Mouse (Mus musculus): Measurements from ENCODE around the gene Spata2. TPM values are rescaled to one million over a fixed set of nuclear protein-coding genes. Genes with fewer than 3 reads are reported as not detected.

The Spata2 gene
- 11.2 and 13.2 TPM in 2 replicates for polyA plus RNA-seq (2015; fragmentation: Nextera tagmentation; extraction: Ambion mirVana)

DNA sequence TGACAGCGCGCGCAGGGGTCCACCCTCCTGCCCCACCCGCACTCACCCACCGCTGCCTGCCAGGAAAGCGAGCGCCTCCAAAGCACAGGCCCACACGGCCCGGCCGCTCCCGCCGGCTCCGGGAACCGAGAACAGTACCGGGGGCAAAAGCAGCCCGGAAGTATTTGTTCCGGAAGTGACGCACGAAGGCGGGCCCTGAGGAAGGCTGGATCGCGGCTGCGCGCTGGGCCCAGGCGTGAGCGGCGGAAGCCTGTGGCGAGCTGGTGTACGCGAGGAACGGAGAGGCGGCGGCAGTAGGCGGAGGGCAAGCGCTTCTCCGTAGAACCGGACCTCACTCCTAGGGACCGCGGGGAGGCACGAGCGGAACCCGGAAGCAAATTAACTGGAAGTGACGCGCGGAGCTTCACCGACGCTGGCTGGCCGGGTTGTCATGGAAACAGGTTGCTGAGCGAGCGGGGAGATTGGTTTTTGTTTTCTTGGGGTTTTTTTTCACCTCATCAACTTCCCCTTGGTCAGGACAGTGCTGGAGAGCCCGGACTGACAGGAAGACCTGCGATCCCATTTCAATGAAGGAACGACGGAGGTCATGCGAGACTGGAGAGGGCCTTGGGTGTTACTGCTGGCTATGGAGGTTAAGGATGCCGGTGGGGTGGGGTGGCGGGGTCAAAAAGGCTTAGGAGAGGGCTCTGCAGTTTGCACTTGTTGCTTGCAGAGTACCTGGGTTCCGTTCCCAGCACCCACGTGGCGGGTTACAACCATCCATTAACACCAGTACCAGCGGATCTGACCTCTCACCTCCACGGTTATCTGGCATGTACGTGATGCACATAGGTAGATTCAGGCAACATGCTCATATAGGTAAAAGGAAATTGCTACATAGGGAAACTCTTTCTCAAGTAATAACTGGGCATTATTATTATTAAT is at the start of gene Spata2:
Gene Spata2, minus strand, starts transcription at position 175 of the 924 bp plus-strand sequence.
- peak within 1 kb of the TSS; percentile 96 for H3K27ac ChIP-seq
- H3K4me1 ChIP-seq, result peaks cover 10% of the 10 kb centered on the region
- no peaks in the 10 kb centered on the region for H3K27me3 ChIP-seq (replicated peaks)
- H3K9me3 ChIP-seq, result no peaks in the 10 kb centered on the region
- H3K36me3 ChIP-seq, result no peaks in the 10 kb centered on the region
- WGBS, result 1% methylated on average over 63 of the region's 63 CpGs
- peak; percentile 89 for ATAC-seq (ENCODE audit: insufficient read depth, low FRiP score, low read depth)
- H3K4me2 ChIP-seq, result peak within 1 kb of the TSS; percentile 82
- H3K9ac ChIP-seq, result peak within 1 kb of the TSS; percentile 92
- H3K4me3 ChIP-seq (replicated peaks), result peak within 1 kb of the TSS; percentile 99

DNA sequence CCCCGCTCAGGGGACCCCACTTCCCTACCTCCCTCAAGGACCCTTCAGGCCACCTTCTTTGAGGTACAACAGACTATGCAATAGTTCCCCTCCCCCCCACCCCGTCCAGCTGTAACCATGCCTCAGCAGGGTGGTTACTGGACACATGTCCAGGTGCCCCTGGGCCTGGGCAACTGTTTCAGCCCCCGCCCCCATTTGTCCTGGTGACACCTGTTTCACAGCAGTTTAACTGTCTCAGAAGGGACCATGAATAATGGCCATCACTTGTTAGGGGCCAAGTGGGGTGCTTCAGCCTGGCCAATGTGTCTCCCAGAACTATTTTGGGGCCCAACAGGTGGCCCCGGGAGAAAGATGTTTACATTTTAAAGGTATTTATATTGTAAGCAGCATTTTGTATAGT is 49.7 kb upstream of the Spata2 start:
- Histone ChIP-seq H3K9ac (no peak overlapping the region), H3K4me2 (no peak overlapping the region), H3K36me3 (0 out of 2 replicates have a peak, but pooled peaks cover 3% of the 10 kb centered on the region), H3K27ac (peak overlapping the region; percentile 36; the same call in 1 of the 2 replicates), H3K4me1 (peaks cover 55% of the 10 kb centered on the region), H3K27me3 (replicated peaks) (peaks cover 8% of the 10 kb centered on the region; the same call in 1 of the 2 replicates), H3K9me3 (no peaks in the 10 kb centered on the region), H3K4me3 (replicated peaks) (no peak overlapping the region)
- WGBS, result 66% methylated on average over 4 of the region's 4 CpGs
- no peak for ATAC-seq (ENCODE audit: insufficient read depth, low FRiP score, low read depth)

DNA sequence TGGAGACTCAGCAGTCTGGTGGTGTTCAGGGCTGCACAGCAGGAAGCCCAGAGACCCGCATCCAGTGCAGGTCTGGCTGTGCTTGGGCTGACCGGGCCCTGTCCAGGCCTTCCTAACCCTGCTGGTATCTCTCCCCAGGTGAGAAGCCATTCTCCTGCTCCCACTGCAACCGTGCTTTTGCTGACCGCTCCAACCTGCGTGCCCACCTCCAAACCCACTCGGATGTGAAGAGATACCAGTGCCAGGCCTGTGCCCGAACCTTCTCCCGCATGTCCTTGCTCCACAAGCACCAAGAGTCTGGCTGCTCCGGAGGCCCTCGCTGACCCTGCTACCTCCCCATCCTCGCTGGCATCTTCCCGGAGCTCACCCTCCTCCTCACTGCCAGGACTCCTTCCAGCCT is 49.1 kb upstream of the Spata2 start:
- Histone ChIP-seq H3K4me3 (replicated peaks) (peak overlapping the region; percentile 54), H3K4me2 (peak overlapping the region; percentile 94), H3K27ac (peak overlapping the region; percentile 36), H3K9me3 (no peaks in the 10 kb centered on the region), H3K27me3 (replicated peaks) (peaks cover 13% of the 10 kb centered on the region; the same call in 1 of the 2 replicates), H3K36me3 (0 out of 2 replicates have a peak, but pooled peaks cover 3% of the 10 kb centered on the region), H3K4me1 (peaks cover 54% of the 10 kb centered on the region), H3K9ac (no peak overlapping the region)
- ATAC-seq (ENCODE audit: insufficient read depth, low FRiP score, low read depth), result no peak
- 85% methylated on average over 12 of the region's 12 CpGs for WGBS

DNA sequence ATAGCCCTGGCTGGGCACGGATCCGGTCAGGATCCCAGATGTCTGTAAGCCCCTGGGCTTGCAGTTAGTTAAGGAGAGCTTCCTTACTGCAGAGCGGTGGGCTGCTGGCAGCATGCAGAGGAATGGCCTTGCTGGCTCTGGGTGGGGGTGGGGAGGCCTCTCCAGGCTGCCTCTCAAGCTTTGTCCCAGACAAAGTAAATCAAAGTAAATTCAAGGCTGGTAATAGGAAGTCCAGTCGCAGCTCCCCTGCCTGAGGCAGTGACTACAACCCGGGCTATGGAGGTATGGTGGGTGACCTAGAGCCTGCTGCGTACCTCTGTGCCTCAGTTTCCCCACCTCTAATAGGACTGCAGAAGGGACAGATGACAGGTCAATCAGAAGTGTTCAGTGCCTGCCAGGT is 48.6 kb upstream of the Spata2 start:
- peak overlapping the region; percentile 36 for H3K27ac ChIP-seq
- H3K4me3 ChIP-seq (replicated peaks), result peak overlapping the region; percentile 54
- H3K9ac ChIP-seq, result no peak overlapping the region
- peak overlapping the region; percentile 94 for H3K4me2 ChIP-seq
- 0 out of 2 replicates have a peak, but pooled peaks cover 3% of the 10 kb centered on the region for H3K36me3 ChIP-seq
- H3K4me1 ChIP-seq, result peaks cover 50% of the 10 kb centered on the region
- peaks cover 18% of the 10 kb centered on the region; the same call in 1 of the 2 replicates for H3K27me3 ChIP-seq (replicated peaks)
- no peak for ATAC-seq (ENCODE audit: insufficient read depth, low FRiP score, low read depth)
- WGBS, result 23% methylated on average over 6 of the region's 6 CpGs
- no peaks in the 10 kb centered on the region for H3K9me3 ChIP-seq

DNA sequence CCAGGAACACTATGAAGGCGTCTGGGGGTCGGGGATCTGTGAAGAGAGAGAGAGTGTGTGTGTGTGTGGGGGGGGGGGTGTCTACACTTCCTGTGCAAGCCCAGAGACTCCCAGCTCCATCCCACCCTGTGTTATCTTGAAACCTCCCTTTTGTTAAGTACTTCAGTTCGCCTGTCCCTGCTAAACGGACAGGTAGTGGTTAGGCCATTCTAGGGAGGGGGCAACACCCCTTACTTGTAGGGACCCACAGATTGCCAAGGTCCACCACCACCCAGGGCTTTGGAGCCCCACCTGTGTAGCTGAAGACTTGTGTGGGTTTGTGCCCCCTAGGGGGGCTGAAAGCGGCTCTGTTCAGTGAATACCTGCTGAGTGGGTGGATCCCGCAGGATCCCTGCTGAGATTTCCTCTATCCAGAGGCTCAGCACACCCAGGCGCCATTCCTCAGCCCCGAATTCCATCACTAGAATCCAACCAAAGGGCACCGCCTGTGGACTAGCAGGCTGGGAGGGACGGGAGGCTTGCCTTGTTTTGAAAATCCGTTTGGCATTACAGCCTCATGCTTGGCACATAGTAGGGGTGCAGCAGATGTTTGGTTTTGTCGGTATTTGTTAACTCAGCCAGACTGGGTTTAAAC is 47.9 kb upstream of the Spata2 start:
- Histone ChIP-seq H3K27ac (peak overlapping the region; percentile 36; the same call in 1 of the 2 replicates), H3K27me3 (replicated peaks) (peaks cover 18% of the 10 kb centered on the region; the same call in 1 of the 2 replicates), H3K9ac (peak overlapping the region; percentile 8; the same call in 1 of the 2 replicates), H3K36me3 (0 out of 2 replicates have a peak, but pooled peaks cover 3% of the 10 kb centered on the region), H3K4me3 (replicated peaks) (peak overlapping the region; percentile 54), H3K4me1 (peaks cover 50% of the 10 kb centered on the region), H3K4me2 (peak overlapping the region; percentile 94), H3K9me3 (no peaks in the 10 kb centered on the region)
- 40% methylated on average over 12 of the region's 12 CpGs for WGBS
- no peak for ATAC-seq (ENCODE audit: insufficient read depth, low FRiP score, low read depth)

DNA sequence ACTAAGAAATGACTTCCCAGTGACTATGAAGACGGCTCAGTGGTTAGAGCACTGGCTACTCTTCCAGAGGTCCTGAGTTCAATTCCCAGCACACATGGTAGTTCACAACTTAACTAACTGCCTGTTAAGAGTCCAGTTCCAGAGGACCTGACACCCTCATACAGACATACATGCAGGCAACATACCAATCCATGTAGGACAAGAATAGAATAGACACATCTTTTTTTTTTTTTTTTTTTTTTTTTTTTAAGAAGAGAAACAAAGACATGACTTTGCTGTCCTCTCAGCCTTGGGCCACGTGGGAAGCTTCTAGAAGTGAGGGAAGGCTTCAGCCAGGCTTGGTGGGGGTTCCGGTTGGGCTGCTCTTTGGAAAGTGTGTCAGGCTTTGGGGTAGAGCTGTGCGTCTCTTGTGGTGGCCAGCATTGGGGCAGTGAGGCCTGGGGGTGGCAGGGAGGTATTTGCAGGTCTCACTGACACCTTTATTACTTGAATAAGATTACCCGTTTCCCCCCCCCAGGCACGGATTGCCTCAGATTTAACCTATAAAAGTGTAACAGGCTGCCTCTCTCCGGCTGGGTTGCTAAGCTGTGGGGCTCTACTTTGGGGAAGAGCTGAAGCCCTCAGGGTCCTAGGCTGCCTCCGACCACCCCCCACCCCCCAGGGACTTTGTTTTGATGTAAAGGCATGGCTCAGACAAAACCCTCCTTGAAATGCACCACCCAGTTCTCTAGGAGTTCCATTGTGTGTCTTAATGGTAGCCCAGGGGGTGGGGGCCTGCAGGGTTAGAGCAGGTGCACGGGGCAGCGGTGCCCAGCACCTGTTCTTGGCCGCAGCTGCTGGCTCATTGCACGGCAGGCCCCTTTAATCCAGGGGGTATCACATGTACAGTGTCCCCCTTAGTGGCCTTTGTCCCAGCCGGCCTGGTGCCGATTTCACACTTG is 47.1 kb upstream of the Spata2 start:
- 46% methylated on average over 14 of the region's 14 CpGs for WGBS
- H3K27me3 ChIP-seq (replicated peaks), result peaks cover 18% of the 10 kb centered on the region; the same call in 1 of the 2 replicates
- H3K9me3 ChIP-seq, result no peaks in the 10 kb centered on the region
- peaks cover 50% of the 10 kb centered on the region for H3K4me1 ChIP-seq
- peak overlapping the region; percentile 54 for H3K4me3 ChIP-seq (replicated peaks)
- ATAC-seq (ENCODE audit: insufficient read depth, low FRiP score, low read depth), result no peak
- no peak overlapping the region; the same call in 1 of the 2 replicates for H3K9ac ChIP-seq
- peak overlapping the region; percentile 94 for H3K4me2 ChIP-seq
- 0 out of 2 replicates have a peak, but pooled peaks cover 3% of the 10 kb centered on the region for H3K36me3 ChIP-seq
- no peak overlapping the region for H3K27ac ChIP-seq

DNA sequence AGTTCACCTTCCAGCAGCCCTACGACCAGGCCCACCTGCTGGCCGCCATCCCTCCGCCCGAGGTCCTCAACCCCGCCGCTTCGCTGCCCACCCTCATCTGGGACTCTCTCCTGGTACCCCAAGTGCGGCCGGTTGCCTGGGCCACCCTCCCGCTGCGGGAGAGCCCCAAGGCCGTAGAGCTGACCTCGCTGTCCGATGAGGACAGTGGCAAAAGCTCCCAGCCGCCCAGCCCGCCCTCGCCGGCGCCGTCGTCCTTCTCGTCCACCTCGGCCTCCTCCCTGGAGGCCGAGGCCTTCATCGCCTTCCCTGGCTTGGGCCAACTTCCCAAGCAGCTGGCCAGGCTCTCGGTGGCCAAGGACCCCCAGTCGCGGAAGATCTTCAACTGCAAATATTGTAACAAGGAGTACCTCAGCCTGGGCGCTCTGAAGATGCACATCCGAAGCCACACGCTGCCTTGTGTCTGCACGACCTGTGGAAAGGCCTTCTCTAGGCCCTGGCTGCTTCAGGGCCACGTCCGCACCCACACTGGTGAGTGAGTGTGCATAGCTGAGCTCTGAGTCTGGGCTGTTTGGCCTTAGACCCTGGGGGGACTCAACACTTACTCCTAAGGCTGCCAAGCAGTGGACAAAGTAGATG is 46.1 kb upstream of the Spata2 start:
- Histone ChIP-seq H3K4me2 (peak overlapping the region; percentile 94), H3K4me3 (replicated peaks) (peak overlapping the region; percentile 54), H3K9ac (0 out of 2 replicates have a peak overlapping the region, but pooled peaks have one; percentile 0), H3K27me3 (replicated peaks) (peaks cover 18% of the 10 kb centered on the region; the same call in 1 of the 2 replicates), H3K4me1 (peaks cover 40% of the 10 kb centered on the region), H3K9me3 (no peaks in the 10 kb centered on the region), H3K36me3 (0 out of 2 replicates have a peak, but pooled peaks cover 3% of the 10 kb centered on the region), H3K27ac (peak overlapping the region; percentile 48; the same call in 1 of the 2 replicates)
- WGBS, result 41% methylated on average over 30 of the region's 34 CpGs
- no peak for ATAC-seq (ENCODE audit: insufficient read depth, low FRiP score, low read depth)

DNA sequence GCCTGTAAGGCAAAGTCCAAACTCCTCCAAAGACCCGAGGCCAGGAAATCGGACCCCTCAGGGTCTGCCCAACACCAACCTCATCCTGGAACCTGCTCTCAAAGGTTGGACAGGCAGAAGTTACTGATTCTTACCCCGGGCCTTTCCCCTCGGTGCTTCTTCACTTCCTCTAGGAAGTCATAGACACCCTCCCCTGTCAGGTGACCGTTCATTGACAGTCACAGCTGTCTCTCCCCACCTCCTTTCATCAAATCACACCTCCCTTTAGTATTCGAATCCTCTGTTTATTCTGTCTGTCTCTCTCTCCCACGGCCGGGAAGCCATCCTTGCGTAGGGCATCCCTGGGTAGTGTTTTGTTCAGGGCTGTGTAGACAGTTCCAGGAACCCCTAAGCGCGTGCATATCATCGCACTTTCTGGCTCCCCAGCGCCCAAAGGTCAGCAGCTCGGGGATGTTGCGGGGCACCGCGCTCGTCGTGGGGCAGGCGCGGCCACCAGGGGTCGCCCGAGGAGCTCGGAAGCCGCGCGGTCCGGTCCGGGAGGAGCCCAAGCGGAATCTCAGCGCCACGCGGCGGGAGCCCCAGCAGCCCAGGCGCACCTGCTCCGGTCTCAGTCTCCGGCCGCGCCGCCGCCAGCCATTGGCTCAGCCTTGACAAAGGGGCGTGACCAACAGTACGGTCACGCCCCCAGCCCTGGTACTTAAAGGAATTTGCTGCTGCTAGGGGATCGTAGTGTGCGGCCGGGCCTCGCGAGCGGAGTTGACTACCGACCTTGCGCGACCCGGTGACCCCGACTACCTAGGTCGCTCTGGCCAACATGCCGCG is 45.0 kb upstream of the Spata2 start, which contains the start of gene Snai1:
Gene Snai1, plus strand, starts transcription at position 720 of the 822 bp plus-strand sequence.
- Histone ChIP-seq H3K4me1 (peaks cover 29% of the 10 kb centered on the region), H3K27ac (peak within 1 kb of the TSS; percentile 48; the same call in 1 of the 2 replicates), H3K9me3 (no peaks in the 10 kb centered on the region), H3K9ac (peak within 1 kb of the TSS; percentile 37), H3K27me3 (replicated peaks) (peaks cover 18% of the 10 kb centered on the region; the same call in 1 of the 2 replicates), H3K4me2 (peak within 1 kb of the TSS; percentile 94), H3K36me3 (0 out of 2 replicates have a peak, but pooled peaks cover 3% of the 10 kb centered on the region), H3K4me3 (replicated peaks) (peak within 1 kb of the TSS; percentile 54)
- ATAC-seq (ENCODE audit: insufficient read depth, low FRiP score, low read depth), result peak; percentile 96
- under 1% methylated on average over 58 of the region's 58 CpGs for WGBS

DNA sequence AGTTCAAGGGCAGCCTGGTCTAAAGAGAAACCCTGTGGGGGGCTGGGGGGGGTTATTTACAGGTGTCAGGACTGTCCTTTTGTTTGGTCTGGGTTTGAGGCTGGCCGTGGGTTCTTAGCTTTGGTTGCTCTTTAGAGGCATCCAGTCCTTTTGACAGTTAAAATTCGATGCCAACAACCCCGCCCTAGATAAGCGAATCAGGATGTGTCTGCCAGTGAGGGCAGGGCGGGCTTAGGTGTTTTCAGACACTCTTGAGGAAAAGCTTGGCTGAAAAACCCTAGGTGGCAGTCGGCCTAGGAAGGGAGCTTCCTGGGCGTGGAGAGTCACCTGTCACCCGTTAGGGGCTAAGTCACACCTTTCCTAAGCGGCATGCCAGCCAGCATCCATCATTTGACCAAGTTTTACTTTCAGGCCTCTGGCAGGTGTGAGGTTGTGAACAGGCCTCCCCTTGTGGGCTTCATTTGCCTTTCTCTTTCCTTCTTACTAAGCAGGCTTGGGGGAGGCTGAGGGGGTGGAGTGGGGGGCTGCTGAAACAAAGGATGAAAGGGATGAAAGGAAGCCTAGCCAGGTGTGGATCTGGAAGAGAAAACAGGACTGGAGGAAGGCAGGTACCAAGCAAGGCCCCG is 43.7 kb upstream of the Spata2 start:
- Histone ChIP-seq H3K27me3 (replicated peaks) (peaks cover 18% of the 10 kb centered on the region; the same call in 1 of the 2 replicates), H3K9me3 (no peaks in the 10 kb centered on the region), H3K9ac (no peak overlapping the region), H3K36me3 (no peaks in the 10 kb centered on the region), H3K27ac (no peak overlapping the region), H3K4me1 (peaks cover 17% of the 10 kb centered on the region), H3K4me2 (no peak overlapping the region), H3K4me3 (replicated peaks) (no peak overlapping the region)
- no peak for ATAC-seq (ENCODE audit: insufficient read depth, low FRiP score, low read depth)
- 42% methylated on average over 10 of the region's 10 CpGs for WGBS
